Mouse (Mus musculus): ENCODE data around the gene Sema4b. TPM values are rescaled to one million over a fixed set of nuclear protein-coding genes. Genes with fewer than 3 reads are reported as not detected.

Gene Sema4b
- total and polyA plus RNA-seq, 3 experiments = 1.5 to 9.4 (median 6.7) TPM

- peaks cover 17 to 30% of the 10 kb centered on the region in 2 experiments for H3K4me1 ChIP-seq (ENCODE audit: control insufficient read depth in 1 of 2, insufficient read depth in 2 of 2)
- H3K9me3 ChIP-seq (replicated peaks; ENCODE audit: low read length) = no peaks in the 10 kb centered on the region
- dilution Hi-C loops (cut with MboI; ENCODE audit: extremely low pct_ligation_motif_present, extremely low pct_unique_long_range_greater_than_20kb, low sequenced_read_pairs) = no loop called here
- H3K4me3 ChIP-seq (replicated peaks in 1 of 3; ENCODE audit: low read depth in 2 of 3, low read length in 2 of 3, poor library complexity in 1 of 3) = no peak overlapping the region
- DNase-seq (ENCODE audit: extremely low read depth) = no peak
- H3K9ac ChIP-seq (ENCODE audit: insufficient read depth, low read depth) = no peak overlapping the region
- H3K79me2 ChIP-seq (replicated peaks; ENCODE audit: control insufficient read depth, extremely low read depth, insufficient read depth, poor library complexity, severe bottlenecking) = no peaks in the 10 kb centered on the region
- no peak overlapping the region for H3K27ac ChIP-seq (ENCODE audit: insufficient read depth, low read depth)
- in situ Hi-C loops (cut with MboI; ENCODE audit: low pct_ligation_motif_present, low pct_unique_long_range_greater_than_20kb, low sequenced_read_pairs) = loop anchor here (5.0 kb wide), 1 partner anchor 37 kb away; no protein-coding TSS in a partner anchor
- TF ChIP-seq JUND (conservative IDR thresholded peaks at IDR 0.05; ENCODE audit: low read depth, low read length) (no peak), SIN3A (IDR thresholded peaks at IDR 0.05; ENCODE audit: low read length) (no peak), MAFK (IDR thresholded peaks at IDR 0.05; ENCODE audit: insufficient replicate concordance, low read length) (no peak), CHD1 (IDR thresholded peaks at IDR 0.05; ENCODE audit: low read depth, low read length) (no peak), UBTF (IDR thresholded peaks at IDR 0.05; ENCODE audit: low read depth, low read length) (no peak), ZMIZ1 (IDR thresholded peaks at IDR 0.05; ENCODE audit: low read depth, low read length) (no peak), IRF4 (IDR thresholded peaks at IDR 0.05; ENCODE audit: low read depth, low read length) (no peak)
- H3K4me2 ChIP-seq (ENCODE audit: insufficient read depth, low read depth, poor library complexity, severe bottlenecking) = no peak overlapping the region
- no peaks in the 10 kb centered on the region for H3K36me3 ChIP-seq (replicated peaks in 1 of 2; ENCODE audit: control insufficient read depth in 1 of 2, insufficient read depth in 1 of 2, low read length in 1 of 2)
- peaks cover 4% of the 10 kb centered on the region for H3K27me3 ChIP-seq (replicated peaks)
These were observed 26.2 kb upstream of the Sema4b start for GRCm38 (mm10) chr7:80160293-80160944.

- H3K9ac ChIP-seq (ENCODE audit: insufficient read depth, low read depth) = no peak overlapping the region
- peaks cover 17 to 35% of the 10 kb centered on the region in 2 experiments for H3K4me1 ChIP-seq (ENCODE audit: control insufficient read depth in 1 of 2, insufficient read depth in 2 of 2)
- H3K27me3 ChIP-seq (replicated peaks) = peaks cover 4% of the 10 kb centered on the region
- TF ChIP-seq ELF1 (IDR thresholded peaks at IDR 0.05; ENCODE audit: low read depth, low read length) (no peak), E2F4 (IDR thresholded peaks at IDR 0.05; ENCODE audit: insufficient replicate concordance, low read depth, low read length) (no peak), USF1 (IDR thresholded peaks at IDR 0.05; ENCODE audit: low read depth, low read length) (peak; percentile 78), BHLHE40 (IDR thresholded peaks at IDR 0.05; ENCODE audit: low read depth, low read length) (peak; percentile 76), USF2 (conservative IDR thresholded peaks at IDR 0.05; ENCODE audit: low read depth, low read length) (peak; percentile 55), ZNF384 (IDR thresholded peaks at IDR 0.05; ENCODE audit: low read depth, low read length) (peak; percentile 70)
- no peaks in the 10 kb centered on the region for H3K36me3 ChIP-seq (replicated peaks in 1 of 2; ENCODE audit: control insufficient read depth in 1 of 2, insufficient read depth in 1 of 2, low read length in 1 of 2)
- dilution Hi-C loops (cut with MboI; ENCODE audit: extremely low pct_ligation_motif_present, extremely low pct_unique_long_range_greater_than_20kb, low sequenced_read_pairs) = no loop called here
- DNase-seq (ENCODE audit: extremely low read depth) = no peak
- H3K4me2 ChIP-seq (ENCODE audit: insufficient read depth, low read depth, poor library complexity, severe bottlenecking) = no peak overlapping the region
- no peaks in the 10 kb centered on the region for H3K9me3 ChIP-seq (replicated peaks; ENCODE audit: low read length)
- H3K27ac ChIP-seq (ENCODE audit: insufficient read depth, low read depth) = no peak overlapping the region
- H3K79me2 ChIP-seq (replicated peaks; ENCODE audit: control insufficient read depth, extremely low read depth, insufficient read depth, poor library complexity, severe bottlenecking) = no peaks in the 10 kb centered on the region
- no peak overlapping the region for H3K4me3 ChIP-seq (replicated peaks in 1 of 3; ENCODE audit: low read depth in 2 of 3, low read length in 2 of 3, poor library complexity in 1 of 3)
- in situ Hi-C loops (cut with MboI; ENCODE audit: low pct_ligation_motif_present, low pct_unique_long_range_greater_than_20kb, low sequenced_read_pairs) = loop anchor here (5.0 kb wide), 1 partner anchor 36 kb away; no protein-coding TSS in a partner anchor
These were observed 25.7 kb upstream of the Sema4b start for GRCm38 (mm10) chr7:80160945-80161306.
